Mouse (Mus musculus) large intestine, adult 2 months (tissue): ENCODE data around the gene Spcs3. TPM values are rescaled to one million over a fixed set of nuclear protein-coding genes. Genes with fewer than 3 reads are reported as not detected.
A peak's percentile ranks its signal among the peaks of the same experiment; 100 is the strongest.
"Not testable (repeated sequence)": the region's sequence is repeated elsewhere in the genome, so short reads cannot be mapped to it uniquely, and the experiment has no call there.

Experiments
- DNase-seq: peaks from one replicate; pipeline ENCODE4 v3.0.0-alpha.2; 2012; ENCODE audit warnings: low read depth, low spot score
- WGBS: fragments of 180-500 bp; shearing (Covaris S2); methylation state at CpG from one replicate; pipeline ENCODE4 v1.1.7; 2018; 5-methylcytosine and 5-hydroxymethylcytosine counted together
- polyA plus RNA-seq: library from polyadenylated mRNA; depleted of rRNA; stranded (reverse); fragments of >200 nt; gene quantifications from 2 replicates; pipeline ENCODE4 v1.2.3, GENCODE M21; 2012; rRNA removed

The Spcs3 gene
- 18.6 and 23.7 TPM in 2 replicates for polyA plus RNA-seq

- under 1% methylated on average over 89 of the region's 89 CpGs for WGBS
- DNase-seq: peak; percentile 87
These were observed at the start of gene Spcs3, which contains the start of gene Asb5 for GRCm38 (mm10) chr8:54529382-54530296. Spcs3 (minus strand) TSS chr8:54529998. Asb5 (plus strand) TSS chr8:54529580.

GRCm38 (mm10) chr8:54570618-54571609 lies 41.1 kb upstream of the Spcs3 start:
- no peak for DNase-seq
- WGBS: 70% methylated on average over 15 of the region's 15 CpGs

- WGBS: 57% methylated on average over 2 of the region's 2 CpGs
- no peak for DNase-seq
These were observed 37.4 kb upstream of the Spcs3 start for GRCm38 (mm10) chr8:54567168-54567567.

GRCm38 (mm10) chr8:54565603-54566260 lies 35.9 kb upstream of the Spcs3 start:
- DNase-seq: no peak
- 82% methylated on average over 7 of the region's 7 CpGs for WGBS

- 93% methylated on average over 1 of the region's 1 CpGs for WGBS
- DNase-seq: no peak
These were observed 35.4 kb upstream of the Spcs3 start for GRCm38 (mm10) chr8:54565181-54565580.

GRCm38 (mm10) chr8:54562137-54562536 lies 32.3 kb upstream of the Spcs3 start:
- DNase-seq: no peak
- WGBS: 52% methylated on average over 4 of the region's 4 CpGs

GRCm38 (mm10) chr8:54554921-54555320 lies 25.1 kb upstream of the Spcs3 start:
- no peak for DNase-seq
- WGBS: 71% methylated on average over 2 of the region's 2 CpGs

GRCm38 (mm10) chr8:54550026-54550574 lies 20.3 kb upstream of the Spcs3 start:
- no peak for DNase-seq
- WGBS: 69% methylated on average over 12 of the region's 12 CpGs

- WGBS: 82% methylated on average over 6 of the region's 6 CpGs
- no peak for DNase-seq
These were observed 18.6 kb upstream of the Spcs3 start for GRCm38 (mm10) chr8:54548383-54548782.

GRCm38 (mm10) chr8:54541331-54541730 lies 11.5 kb upstream of the Spcs3 start:
- 60% methylated on average over 1 of the region's 1 CpGs for WGBS
- no peak for DNase-seq

GRCm38 (mm10) chr8:54537285-54537684 lies 7.5 kb upstream of the Spcs3 start:
- DNase-seq: no peak
- WGBS: 89% methylated on average over 3 of the region's 3 CpGs

GRCm38 (mm10) chr8:54535172-54535571 lies 5.4 kb upstream of the Spcs3 start:
- no peak for DNase-seq
- 89% methylated on average over 5 of the region's 5 CpGs for WGBS

- 10% methylated on average over 7 of the region's 7 CpGs for WGBS
- DNase-seq: peak; percentile 6
These were observed 1.2 kb downstream of the Spcs3 start for GRCm38 (mm10) chr8:54528571-54528970.

GRCm38 (mm10) chr8:54526700-54527099 lies 3.1 kb downstream of the Spcs3 start:
- DNase-seq: no peak
- 95% methylated on average over 6 of the region's 6 CpGs for WGBS

GRCm38 (mm10) chr8:54525606-54526005 lies 4.2 kb downstream of the Spcs3 start:
- WGBS: 81% methylated on average over 2 of the region's 2 CpGs
- DNase-seq: no peak

GRCm38 (mm10) chr8:54520516-54520915 lies 9.3 kb downstream of the Spcs3 start:
- WGBS: 70% methylated on average over 4 of the region's 4 CpGs
- no peak for DNase-seq

- WGBS: 56% methylated on average over 10 of the region's 10 CpGs
- no peak for DNase-seq
These were observed 10.9 kb downstream of the Spcs3 start for GRCm38 (mm10) chr8:54518756-54519460.

- WGBS: 80% methylated on average over 5 of the region's 5 CpGs
- not testable (repeated sequence) for DNase-seq
These were observed 17.6 kb downstream of the Spcs3 start for GRCm38 (mm10) chr8:54512200-54512599.

- no peak for DNase-seq
- 85% methylated on average over 3 of the region's 3 CpGs for WGBS
These were observed 18.0 kb downstream of the Spcs3 start for GRCm38 (mm10) chr8:54511791-54512190.
